Mouse (Mus musculus) kidney, adult 2 months (tissue): ENCODE data around the gene Rnf216.

Experiments
- CTCF ChIP-seq: fragments of 200-500 bp; conservative IDR thresholded peaks from 2 replicates; pipeline ENCODE4 v1.5.1; 2011; ENCODE audit warnings: low read depth, mild to moderate bottlenecking, control low read depth, low read length, moderate library complexity, mixed read lengths; ENCODE audit not compliant: insufficient read depth, insufficient read length
- POLR2A ChIP-seq: fragments of 200-500 bp; IDR thresholded peaks from one replicate; pipeline ENCODE4 v1.6.1; 2011; ENCODE audit warnings: low read depth, low read length, control low read depth

GRCm38 (mm10) chr5:142994746-142995145 is 118.0 kb downstream of the Rnf216 start:
- no peak for TF ChIP-seq CTCF
- TF ChIP-seq POLR2A: no peak
